Mouse (Mus musculus) layer of hippocampus, adult 2 months (tissue): Measurements from ENCODE around the gene Sacs. TPM values are rescaled to one million over a fixed set of nuclear protein-coding genes. Genes with fewer than 3 reads are reported as not detected.

Source experiments
- DNase-seq, 2 experiments: peaks; one replicate each; pipeline ENCODE4 v3.0.0; 2022; ENCODE audit warnings: low spot score in 2 of 2
- H3K27ac ChIP-seq: fragments of 200-600 bp; 2 replicates; pipeline ENCODE4 v1.8.1; 2022
- H3K4me3 ChIP-seq: fragments of 200-600 bp; 2 replicates; pipeline ENCODE4 v1.8.1; 2022; ENCODE audit warnings: mild to moderate bottlenecking
- CTCF ChIP-seq: fragments of 200-600 bp; conservative IDR thresholded peaks from 2 replicates; pipeline ENCODE4 v1.8.1; 2022; ENCODE audit warnings: antibody characterized with exemption, mild to moderate bottlenecking, moderate library complexity
- total RNA-seq, 2 experiments: library from RNA; stranded (reverse); gene quantifications; 2 replicates each; pipeline ENCODE4 v1.2.3; 2021

The Sacs gene
- total RNA-seq, 2 experiments from 2014 or later, result 54.8 to 62.1 TPM

DNA sequence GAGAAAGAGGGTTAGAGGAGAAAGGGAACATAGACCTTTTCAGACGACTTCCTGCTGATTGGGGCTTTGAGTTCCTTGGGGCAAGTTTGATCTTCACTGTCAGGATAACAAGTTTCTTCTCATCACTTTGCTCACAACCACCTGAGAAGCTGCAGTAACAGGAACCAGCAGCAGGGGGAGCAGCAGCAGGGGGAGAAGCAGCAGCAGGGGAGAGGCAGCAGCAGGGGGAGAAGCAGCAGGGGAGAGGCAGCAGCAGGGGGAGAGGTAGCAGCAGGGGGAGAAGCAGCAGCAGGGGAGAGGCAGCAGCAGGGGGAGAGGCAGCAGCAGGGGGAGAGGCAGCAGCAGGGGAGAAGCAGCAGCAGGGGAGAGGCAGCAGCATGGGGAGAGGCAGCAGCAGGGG, 139.0 kb downstream of the Sacs start:
- peak in 1 of 2 experiments; percentile 21 for DNase-seq
- peak; percentile 58 for TF ChIP-seq CTCF
- no peak overlapping the region for H3K4me3 ChIP-seq
- no peak overlapping the region for H3K27ac ChIP-seq

DNA sequence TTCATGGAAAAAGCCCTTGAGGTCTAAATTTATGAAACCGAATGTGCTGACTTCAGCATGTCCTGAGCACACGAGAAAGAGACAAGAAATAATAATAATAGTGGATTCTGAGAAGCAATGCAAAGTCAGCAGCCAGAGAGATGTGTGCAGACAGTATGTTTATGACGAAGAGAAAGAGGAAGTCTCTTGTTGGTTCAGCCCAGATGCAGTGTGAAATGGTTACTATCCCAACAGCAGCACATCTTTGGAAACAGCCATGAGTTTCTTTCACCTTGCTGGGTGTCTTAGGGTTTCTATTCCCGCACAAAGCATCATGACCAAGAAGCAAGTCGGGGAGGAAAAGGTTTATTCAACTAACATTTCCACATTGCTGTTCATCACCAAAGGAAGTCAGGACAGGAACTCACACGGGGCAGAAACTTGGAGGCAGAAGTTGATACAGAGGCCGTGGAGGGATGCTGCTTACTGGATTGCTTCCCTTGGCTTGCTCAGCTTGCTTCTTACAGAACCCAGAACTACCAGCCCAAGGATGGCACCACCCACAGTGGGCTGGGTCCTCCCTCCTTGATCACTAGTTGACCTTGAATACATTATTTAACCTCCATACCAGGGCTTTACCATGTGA, 140.5 kb downstream of the Sacs start:
- TF ChIP-seq CTCF, result no peak
- Histone ChIP-seq H3K27ac (no peak overlapping the region), H3K4me3 (no peak overlapping the region)
- DNase-seq, result no peak

DNA sequence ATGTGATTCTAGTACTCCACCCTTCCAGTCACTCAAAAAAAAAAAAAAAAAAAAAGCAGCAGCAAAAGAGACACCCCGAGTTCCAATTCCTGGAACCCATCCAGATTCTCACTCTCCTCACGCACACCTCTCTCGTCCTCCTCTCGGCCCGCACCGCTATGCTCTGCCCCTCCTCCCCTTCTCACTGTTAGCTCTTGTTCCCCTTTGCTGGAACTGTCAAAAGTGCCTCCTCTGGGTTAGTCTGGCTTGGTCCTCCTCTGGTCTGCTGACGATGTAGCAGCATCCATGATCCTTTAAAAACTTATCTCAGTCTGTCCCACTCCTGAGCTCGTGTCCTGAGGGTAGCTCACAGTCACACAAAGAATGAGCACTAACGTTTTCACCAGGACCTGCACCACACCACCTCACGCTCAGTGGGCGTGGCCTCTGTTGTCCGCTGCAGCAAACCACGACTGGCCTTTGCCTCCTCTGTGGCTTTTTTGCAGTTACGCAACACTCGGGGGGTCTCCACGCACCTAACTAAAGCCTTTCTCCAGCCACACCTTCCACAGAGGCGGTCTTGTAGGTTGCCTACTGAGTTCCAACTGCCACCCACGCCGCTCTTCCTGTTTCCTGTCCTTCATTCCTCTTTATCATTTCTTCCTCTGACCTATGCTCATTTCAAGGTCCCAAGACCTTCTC, 150.5 kb downstream of the Sacs start:
- H3K4me3 ChIP-seq, result no peak overlapping the region
- no peak overlapping the region for H3K27ac ChIP-seq
- no peak for TF ChIP-seq CTCF
- DNase-seq, result no peak

Other genes starting within 250 kb of the Sacs start
- 10 to 100 TPM; 49.0 to 50.0 TPM for gene Tnfrsf19, start 92.0 kb upstream of the Sacs start, total RNA-seq
- under 1 TPM in 1 of 2 experiments, not detected in 1; 0.28 TPM for gene Sgcg, start 120.0 kb downstream of the Sacs start, total RNA-seq
- under 1 TPM; 0.32 to 0.41 TPM for gene Arl11, start 171.3 kb downstream of the Sacs start, total RNA-seq
- gene Ebpl, start 222.0 kb downstream of the Sacs start, total RNA-seq, result 1 to 10 TPM; 6.3 to 7.2 TPM